Mouse (Mus musculus): Measurements from ENCODE around the gene Gm49366. TPM values are rescaled to one million over a fixed set of nuclear protein-coding genes. Genes with fewer than 3 reads are reported as not detected.
"Not testable (repeated sequence)": the region's sequence is repeated elsewhere in the genome, so short reads cannot be mapped to it uniquely, and the experiment has no call there.

The Gm49366 gene
- polyA plus RNA-seq, 1 experiment from 2014 or later, result not detected

DNA sequence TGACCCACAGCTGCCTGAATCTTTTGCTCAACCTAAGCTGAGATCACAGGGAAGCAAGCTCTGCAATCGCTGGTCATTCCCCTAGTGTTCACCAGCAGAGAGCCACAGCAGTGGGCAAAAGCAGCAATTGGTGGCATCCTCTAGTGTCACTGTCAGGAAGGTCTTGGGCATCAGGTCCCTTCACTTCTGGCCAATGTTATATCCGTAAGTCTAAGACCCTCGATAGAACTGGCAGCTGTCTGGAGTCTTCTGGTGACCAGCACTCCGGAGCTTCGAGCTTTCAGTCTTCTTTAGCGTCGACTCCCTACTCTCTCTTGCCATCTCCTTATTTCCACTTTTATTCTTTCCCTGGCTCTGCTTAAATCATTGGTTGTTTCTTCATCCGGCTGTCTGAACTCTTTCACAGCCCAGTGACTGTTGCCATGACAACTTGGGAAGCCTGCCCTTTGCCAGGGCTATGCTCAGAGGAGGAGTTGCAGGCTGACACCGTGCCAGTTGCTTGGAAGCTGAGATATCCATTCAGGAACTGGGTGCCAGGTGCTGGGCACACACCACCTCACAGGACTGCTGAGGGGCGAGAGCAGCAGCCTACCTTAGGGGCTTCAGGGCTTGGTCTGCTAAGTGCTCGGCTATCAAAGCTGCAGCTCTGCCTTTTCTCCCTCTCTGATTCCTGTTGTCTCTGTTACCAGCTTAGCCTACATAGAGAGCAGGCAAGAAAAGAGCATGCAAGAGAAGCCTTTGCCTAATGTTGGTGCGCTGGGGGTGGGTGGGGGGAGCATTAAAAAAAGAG is 27.3 kb upstream of the Gm49366 start:
- peaks cover 28% of the 10 kb centered on the region for H3K4me1 ChIP-seq
- peak; percentile 76 for ATAC-seq (ENCODE audit: low FRiP score)
- WGBS, result 19% methylated on average over 12 of the region's 12 CpGs
- peak overlapping the region; percentile 60 for H3K4me2 ChIP-seq
- H3K27me3 ChIP-seq (replicated peaks), result no peaks in the 10 kb centered on the region
- H3K4me3 ChIP-seq (replicated peaks), result peak overlapping the region; percentile 50
- peak overlapping the region; percentile 77 for H3K27ac ChIP-seq (replicated peaks)
- H3K36me3 ChIP-seq, result no peaks in the 10 kb centered on the region; the same call in 1 of the 2 replicates
- no peak overlapping the region for H3K9ac ChIP-seq (replicated peaks)
- H3K9me3 ChIP-seq (replicated peaks), result no peaks in the 10 kb centered on the region

DNA sequence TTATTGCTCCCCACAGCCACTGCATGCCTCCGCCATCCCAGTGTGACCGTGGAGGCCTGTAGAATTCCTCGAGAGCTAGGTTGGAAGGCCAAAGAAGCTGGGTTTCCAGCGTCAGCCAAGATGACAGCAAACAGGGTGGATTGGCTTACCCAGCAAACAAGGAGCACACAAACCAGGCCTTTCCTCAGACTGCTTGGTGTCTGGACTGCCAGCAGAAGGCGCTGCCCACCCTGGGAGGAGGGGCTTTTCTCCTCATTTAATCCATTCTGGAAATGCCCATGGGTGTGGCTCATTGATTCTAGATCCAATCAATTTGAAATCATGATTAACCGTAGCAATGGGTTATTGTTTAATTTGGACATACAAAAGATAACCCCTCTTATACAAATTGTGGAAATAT is 25.6 kb upstream of the Gm49366 start:
- ATAC-seq (ENCODE audit: low FRiP score), result no peak
- H3K4me2 ChIP-seq, result peak overlapping the region; percentile 60
- 53% methylated on average over 6 of the region's 6 CpGs for WGBS
- peaks cover 28% of the 10 kb centered on the region for H3K4me1 ChIP-seq
- H3K9me3 ChIP-seq (replicated peaks), result no peaks in the 10 kb centered on the region
- H3K27me3 ChIP-seq (replicated peaks), result no peaks in the 10 kb centered on the region
- no peak overlapping the region for H3K4me3 ChIP-seq (replicated peaks)
- H3K27ac ChIP-seq (replicated peaks), result no peak overlapping the region
- no peaks in the 10 kb centered on the region; the same call in 1 of the 2 replicates for H3K36me3 ChIP-seq
- H3K9ac ChIP-seq (replicated peaks), result no peak overlapping the region

DNA sequence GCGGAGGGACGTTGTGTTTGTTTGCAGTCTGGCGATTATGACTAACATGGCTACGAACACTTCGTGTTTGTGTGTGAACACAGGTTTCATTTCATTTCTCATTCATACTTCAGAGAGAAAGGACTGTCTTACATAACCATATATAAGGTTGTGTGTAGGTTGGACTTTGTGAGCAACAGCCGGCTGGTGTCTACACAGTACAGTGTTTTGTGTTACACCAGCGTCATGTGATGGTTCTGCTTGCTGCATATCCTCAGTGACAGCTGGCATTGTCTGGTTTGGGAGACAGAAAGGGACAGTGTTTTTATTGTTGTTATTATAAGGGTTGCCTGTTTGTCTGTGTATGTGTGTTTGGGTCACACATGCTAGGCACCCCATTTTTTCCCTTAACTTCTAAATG is 25.0 kb upstream of the Gm49366 start:
- no peak overlapping the region for H3K27ac ChIP-seq (replicated peaks)
- ATAC-seq (ENCODE audit: low FRiP score), result no peak
- H3K36me3 ChIP-seq, result no peaks in the 10 kb centered on the region; the same call in 1 of the 2 replicates
- H3K4me1 ChIP-seq, result peaks cover 28% of the 10 kb centered on the region
- no peaks in the 10 kb centered on the region for H3K9me3 ChIP-seq (replicated peaks)
- H3K9ac ChIP-seq (replicated peaks), result no peak overlapping the region
- WGBS, result 92% methylated on average over 7 of the region's 7 CpGs
- H3K4me3 ChIP-seq (replicated peaks), result no peak overlapping the region
- no peaks in the 10 kb centered on the region for H3K27me3 ChIP-seq (replicated peaks)
- H3K4me2 ChIP-seq, result peak overlapping the region; percentile 60

DNA sequence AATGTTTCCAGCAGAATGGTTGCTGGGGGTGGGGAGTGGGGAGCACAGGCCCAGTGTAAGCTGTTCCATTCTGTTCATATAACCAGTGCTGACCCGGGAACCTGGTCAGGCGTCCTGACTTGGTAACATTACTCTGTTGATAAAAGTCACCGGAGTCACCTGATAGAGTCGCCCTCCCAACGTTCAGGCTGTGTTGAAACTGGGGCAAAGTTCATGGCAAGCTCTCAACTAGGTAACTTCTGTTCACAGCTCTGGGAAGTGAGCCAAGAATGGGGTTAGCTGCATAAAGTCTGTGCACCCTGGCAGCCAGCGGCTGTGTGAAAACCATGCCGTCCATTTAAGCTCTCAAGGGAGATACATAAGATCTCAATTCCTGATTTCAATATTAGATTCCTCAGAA is 18.2 kb upstream of the Gm49366 start:
- H3K4me1 ChIP-seq; H3K27me3 ChIP-seq (replicated peaks); H3K9ac ChIP-seq (replicated peaks); H3K9me3 ChIP-seq (replicated peaks); ATAC-seq (ENCODE audit: low FRiP score); H3K36me3 ChIP-seq; H3K4me3 ChIP-seq (replicated peaks); H3K27ac ChIP-seq (replicated peaks); H3K4me2 ChIP-seq: not testable (repeated sequence)
- 57% methylated on average over 7 of the region's 7 CpGs for WGBS

DNA sequence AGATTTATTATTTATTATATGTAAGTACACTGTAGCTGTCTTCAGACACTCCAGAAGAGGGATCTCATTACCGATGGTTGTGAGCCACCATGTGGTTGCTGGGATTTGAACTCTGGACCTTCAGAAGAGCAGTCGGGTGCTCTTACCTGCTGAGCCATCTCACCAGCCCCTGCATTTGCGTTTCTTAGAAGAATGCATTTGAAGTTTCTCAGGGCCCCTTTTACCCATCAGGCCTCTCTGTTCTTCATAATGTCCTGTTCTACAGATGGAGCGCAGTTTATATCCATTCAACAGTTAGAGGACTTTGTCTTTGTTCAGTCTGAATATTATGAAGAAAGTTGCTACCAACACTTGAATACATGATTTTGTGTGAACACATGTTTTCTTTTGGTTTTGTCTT is 16.5 kb upstream of the Gm49366 start:
- H3K4me2 ChIP-seq; H3K27me3 ChIP-seq (replicated peaks); H3K27ac ChIP-seq (replicated peaks); ATAC-seq (ENCODE audit: low FRiP score); H3K9ac ChIP-seq (replicated peaks); H3K9me3 ChIP-seq (replicated peaks); H3K4me1 ChIP-seq; H3K36me3 ChIP-seq; H3K4me3 ChIP-seq (replicated peaks): not testable (repeated sequence)
- 98% methylated on average over 4 of the region's 4 CpGs for WGBS

DNA sequence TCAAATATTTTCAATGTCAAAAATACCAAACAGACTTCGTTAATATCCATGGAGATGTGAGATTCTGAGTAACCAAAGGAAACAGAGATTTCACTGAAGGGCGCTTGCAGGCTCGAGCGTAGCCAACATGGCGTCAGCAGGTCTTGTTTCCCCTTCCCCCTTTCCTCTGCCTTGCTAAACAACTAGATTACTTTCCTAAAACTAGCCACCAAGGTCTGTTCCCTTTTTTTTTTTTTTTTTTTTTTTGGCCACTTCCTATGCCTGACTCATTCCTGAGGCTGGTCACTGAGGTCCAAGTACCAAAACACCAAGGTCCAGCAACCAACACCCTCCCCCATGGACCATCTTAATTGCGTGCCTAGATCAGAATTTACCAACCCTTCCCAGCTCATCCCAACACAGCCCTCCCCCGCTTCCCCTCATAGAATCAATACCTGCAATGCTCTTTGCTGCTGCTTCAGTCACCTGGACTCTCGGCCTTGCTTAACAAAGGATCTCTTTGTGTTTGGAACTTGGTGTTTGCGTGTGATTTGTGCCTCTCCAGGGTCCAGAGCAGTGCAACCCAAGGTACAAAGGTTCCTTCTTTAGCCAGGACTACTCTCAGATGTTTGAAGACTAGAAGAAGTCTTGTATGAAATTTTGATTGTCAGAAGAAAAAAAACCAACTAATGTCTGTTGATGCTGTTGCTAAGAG is 15.5 kb upstream of the Gm49366 start:
- 87% methylated on average over 9 of the region's 9 CpGs for WGBS
- Histone ChIP-seq H3K27me3 (replicated peaks) (no peaks in the 10 kb centered on the region), H3K9me3 (replicated peaks) (no peaks in the 10 kb centered on the region), H3K4me2 (no peak overlapping the region), H3K27ac (replicated peaks) (no peak overlapping the region), H3K36me3 (no peaks in the 10 kb centered on the region), H3K4me3 (replicated peaks) (no peak overlapping the region), H3K4me1 (no peaks in the 10 kb centered on the region), H3K9ac (replicated peaks) (no peak overlapping the region)
- ATAC-seq (ENCODE audit: low FRiP score), result no peak

DNA sequence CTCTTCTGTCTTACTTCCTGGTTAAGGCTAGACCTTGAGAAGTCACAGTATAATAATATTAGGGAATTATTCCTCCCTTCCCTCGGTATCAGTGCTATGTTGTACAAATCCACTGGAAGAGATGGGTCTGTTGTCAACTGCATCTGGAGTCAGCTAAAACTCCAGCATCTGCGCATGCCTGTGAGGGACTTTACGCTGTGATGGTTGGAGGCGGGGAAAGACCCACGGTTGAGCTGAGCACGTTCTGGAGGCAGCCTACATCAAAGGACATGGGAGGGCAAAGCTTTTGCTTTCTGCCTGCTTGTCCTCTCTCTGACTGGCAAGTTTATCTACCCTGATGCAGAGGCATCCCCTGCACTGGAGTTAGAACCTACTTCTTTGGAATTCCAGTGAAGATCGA is 12.8 kb upstream of the Gm49366 start:
- Histone ChIP-seq H3K4me1 (no peaks in the 10 kb centered on the region), H3K27ac (replicated peaks) (no peak overlapping the region), H3K4me2 (no peak overlapping the region), H3K36me3 (no peaks in the 10 kb centered on the region), H3K9ac (replicated peaks) (no peak overlapping the region), H3K27me3 (replicated peaks) (no peaks in the 10 kb centered on the region), H3K4me3 (replicated peaks) (no peak overlapping the region), H3K9me3 (replicated peaks) (no peaks in the 10 kb centered on the region)
- no peak for ATAC-seq (ENCODE audit: low FRiP score)
- 89% methylated on average over 7 of the region's 7 CpGs for WGBS

DNA sequence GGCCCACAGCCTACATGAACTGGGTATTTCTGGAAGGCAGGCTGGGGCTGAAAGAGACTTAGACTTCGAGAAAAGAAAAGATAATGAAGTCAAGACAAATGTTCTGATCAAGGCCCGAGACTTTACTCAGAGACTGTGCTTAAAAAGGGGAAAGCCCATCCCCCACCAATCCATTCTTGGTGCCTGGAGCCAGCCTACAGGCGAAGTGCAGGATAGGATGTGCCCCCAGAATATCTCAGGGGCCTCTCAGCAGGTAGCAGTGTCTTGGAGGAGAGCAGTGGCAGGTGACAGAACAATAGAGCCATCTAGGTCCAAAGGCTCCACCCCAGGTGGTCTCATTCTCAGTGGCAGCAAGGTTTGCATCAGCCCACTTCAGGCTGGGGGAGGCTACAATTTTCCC is 10.4 kb upstream of the Gm49366 start:
- H3K27ac ChIP-seq (replicated peaks); H3K9me3 ChIP-seq (replicated peaks); H3K4me3 ChIP-seq (replicated peaks); ATAC-seq (ENCODE audit: low FRiP score); H3K36me3 ChIP-seq; H3K4me2 ChIP-seq; H3K9ac ChIP-seq (replicated peaks); H3K4me1 ChIP-seq; H3K27me3 ChIP-seq (replicated peaks): not testable (repeated sequence)
- 42% methylated on average over 3 of the region's 3 CpGs for WGBS

DNA sequence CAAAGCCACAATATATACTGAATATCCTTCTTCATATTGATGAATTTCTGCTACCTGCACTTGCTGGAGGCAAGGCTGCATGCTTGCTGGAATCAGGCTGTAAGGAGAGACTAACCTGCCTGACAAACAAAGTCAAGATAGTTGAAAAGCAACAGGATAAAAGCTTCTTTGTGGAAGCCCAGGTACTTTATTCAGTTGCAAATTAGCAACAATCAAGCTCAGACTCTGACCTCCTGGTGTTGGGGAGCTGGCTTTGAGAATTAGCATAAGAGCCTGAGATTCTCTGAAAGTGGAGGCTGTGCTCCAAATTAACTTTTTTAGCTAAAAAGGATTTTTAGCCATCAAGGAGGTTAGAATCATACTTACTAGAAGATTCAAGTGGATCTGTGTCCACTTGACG is 9.7 kb upstream of the Gm49366 start:
- not testable (repeated sequence) for H3K27me3 ChIP-seq (replicated peaks); ATAC-seq (ENCODE audit: low FRiP score); H3K27ac ChIP-seq (replicated peaks); H3K9ac ChIP-seq (replicated peaks); H3K4me1 ChIP-seq; H3K4me3 ChIP-seq (replicated peaks); H3K36me3 ChIP-seq; H3K4me2 ChIP-seq; H3K9me3 ChIP-seq (replicated peaks)
- 98% methylated on average over 1 of the region's 1 CpGs for WGBS

DNA sequence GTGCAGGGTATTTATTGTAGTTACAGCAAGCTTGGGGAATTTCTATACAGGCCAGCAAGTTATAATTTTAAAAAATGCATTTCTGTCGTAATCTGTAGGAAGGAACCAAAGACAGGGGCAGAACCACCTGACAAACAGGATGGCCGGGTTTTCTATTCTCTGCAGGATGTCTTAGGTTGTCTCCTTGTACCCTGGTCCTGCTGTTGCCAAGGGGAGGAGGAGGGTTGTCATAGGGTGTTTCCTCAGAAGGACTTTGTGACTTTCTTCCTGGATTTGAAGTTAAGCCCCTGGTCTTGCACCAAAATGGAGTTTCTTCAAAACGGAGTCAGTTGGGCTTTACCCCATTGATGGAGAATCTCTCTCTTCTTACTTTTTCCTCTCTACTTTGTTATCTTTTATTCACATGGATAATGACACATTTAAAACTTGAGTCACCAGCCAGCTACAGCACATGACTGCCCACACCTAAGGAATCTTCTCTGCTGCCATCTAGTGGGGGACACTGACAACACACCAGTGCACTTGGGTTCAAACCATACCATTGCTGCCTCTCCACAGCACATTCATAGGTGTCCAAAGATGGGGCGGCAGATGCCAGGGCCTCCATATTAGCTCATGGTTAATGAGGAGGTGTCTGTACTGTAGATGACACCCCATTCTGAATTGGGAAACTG is 7.9 kb upstream of the Gm49366 start:
- peak; percentile 63; the same call in 1 of the 2 replicates for ATAC-seq (ENCODE audit: low FRiP score)
- no peak overlapping the region for H3K27ac ChIP-seq (replicated peaks)
- H3K9ac ChIP-seq (replicated peaks), result no peak overlapping the region
- no peaks in the 10 kb centered on the region for H3K27me3 ChIP-seq (replicated peaks)
- H3K4me1 ChIP-seq, result no peaks in the 10 kb centered on the region
- H3K4me3 ChIP-seq (replicated peaks), result no peak overlapping the region
- no peak overlapping the region for H3K4me2 ChIP-seq
- WGBS, result 72% methylated on average over 4 of the region's 4 CpGs
- no peaks in the 10 kb centered on the region for H3K36me3 ChIP-seq
- no peaks in the 10 kb centered on the region for H3K9me3 ChIP-seq (replicated peaks)

DNA sequence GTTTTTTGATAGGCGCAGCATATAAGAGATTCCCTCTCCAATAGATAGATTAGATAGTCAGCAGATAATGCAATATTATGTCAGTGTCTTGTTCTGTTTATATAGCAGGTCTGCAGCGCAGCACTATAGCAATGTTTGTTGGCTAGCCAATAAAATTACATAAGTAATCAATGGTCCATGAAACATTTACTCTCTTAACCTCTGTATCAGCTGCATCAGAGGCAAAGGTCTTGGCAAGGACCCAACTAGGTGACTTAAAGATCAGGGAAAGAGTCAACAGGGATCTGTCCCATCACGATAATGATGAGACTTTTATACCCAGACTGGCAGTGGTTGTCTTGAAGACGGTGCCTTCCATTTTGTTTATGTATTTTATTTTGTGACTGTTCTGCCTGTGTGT is 5.9 kb upstream of the Gm49366 start:
- ATAC-seq (ENCODE audit: low FRiP score), result no peak
- no peak overlapping the region for H3K27ac ChIP-seq (replicated peaks)
- 85% methylated on average over 4 of the region's 4 CpGs for WGBS

DNA sequence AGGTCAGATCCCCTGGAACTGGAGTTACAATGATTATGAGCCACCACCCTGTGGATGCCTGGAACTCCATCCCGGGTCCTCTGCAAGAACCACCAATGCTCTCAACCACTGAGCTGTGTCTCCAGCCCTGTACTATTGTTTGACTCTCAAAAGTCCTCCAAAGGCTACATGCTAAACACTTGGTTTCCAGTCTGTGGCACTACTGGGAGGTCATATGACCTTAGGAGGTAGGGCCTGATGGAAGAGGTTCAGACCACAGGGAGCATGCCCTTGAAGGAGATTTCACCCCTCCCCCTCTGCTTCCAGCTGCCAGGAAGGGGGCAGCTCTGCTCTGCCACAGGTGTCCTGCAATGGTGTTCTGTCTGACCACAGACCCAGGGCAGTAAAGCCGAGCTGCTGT is 5.4 kb upstream of the Gm49366 start:
- 85% methylated on average over 2 of the region's 2 CpGs for WGBS
- H3K27ac ChIP-seq (replicated peaks); H3K4me1 ChIP-seq: not testable (repeated sequence)

More for the DNA sequence above, 5.9 kb upstream of the Gm49366 start:
- no peak overlapping the region for H3K4me3 ChIP-seq (replicated peaks)
- H3K4me1 ChIP-seq, result no peaks in the 10 kb centered on the region
- H3K4me2 ChIP-seq, result no peak overlapping the region
- H3K36me3 ChIP-seq, result no peaks in the 10 kb centered on the region
- H3K9ac ChIP-seq (replicated peaks), result no peak overlapping the region
- H3K9me3 ChIP-seq (replicated peaks), result no peaks in the 10 kb centered on the region
- no peaks in the 10 kb centered on the region for H3K27me3 ChIP-seq (replicated peaks)

More for the DNA sequence above, 5.4 kb upstream of the Gm49366 start:
- not testable (repeated sequence) for H3K9ac ChIP-seq (replicated peaks); H3K36me3 ChIP-seq; ATAC-seq (ENCODE audit: low FRiP score); H3K27me3 ChIP-seq (replicated peaks); H3K4me2 ChIP-seq; H3K4me3 ChIP-seq (replicated peaks); H3K9me3 ChIP-seq (replicated peaks)

All from neural tube, embryonic 15.5 days (tissue).